20 mouse cellular contexts compared by ENCODE assay signal in the genomic region with DNA sequence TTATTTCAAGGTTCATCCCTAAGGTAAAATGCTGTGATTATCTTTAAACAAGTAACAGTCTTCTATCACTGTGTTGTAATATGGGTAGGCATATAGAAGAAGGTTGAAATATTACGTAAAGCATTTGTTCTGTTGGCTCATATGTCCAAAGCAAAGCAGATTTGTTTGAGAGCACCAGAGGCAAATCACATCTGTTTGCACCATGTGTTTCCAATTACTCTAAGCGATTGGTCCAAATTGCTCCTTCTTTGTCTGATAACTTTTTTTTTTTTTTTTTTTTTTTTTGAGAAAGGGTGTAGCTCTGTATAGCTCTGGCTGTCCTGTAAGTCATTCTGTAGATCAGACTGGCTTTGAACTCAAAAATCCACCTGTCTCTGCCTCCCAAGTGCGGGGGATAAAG.
"Had no signal": no experiment of that assay in that cellular context is flagged by ENCODE, and none has a peak within 500 bp of the region (broad histone marks: within the 10 kb centered on the region; RNA-seq: fewer than 3 reads in every experiment).

No protein-coding gene starts in this region.

- H3K9me3 ChIP-seq: liver, embryonic 13.5 days; midbrain, embryonic 10.5 days; midbrain, embryonic 13.5 days had no signal

- H3K36me3 ChIP-seq: limb, embryonic 13.5 days; liver, embryonic 13.5 days; midbrain, embryonic 10.5 days; midbrain, embryonic 13.5 days had no signal

- H3K4me1 ChIP-seq: limb, embryonic 13.5 days; liver, embryonic 13.5 days; midbrain, embryonic 10.5 days; midbrain, embryonic 13.5 days had no signal

- ATAC-seq: intestine, postnatal 0 days; midbrain, embryonic 13.5 days; midbrain, embryonic 16.5 days had no signal

- DNase-seq: kidney, adult 2 months; kidney, postnatal 25 days; layer of hippocampus, adult 9-11 months; liver, embryonic 13.5 days; lung, adult 2 months; lung, postnatal 14 days; right cerebral cortex, adult 18-20 months; right cerebral cortex, postnatal 14 days; right cerebral cortex, postnatal 4 days; thymus, adult 18-20 months; thymus, postnatal 36 days had no signal

- H3K27ac ChIP-seq: kidney, postnatal 0 days; layer of hippocampus, adult 2 months; limb, embryonic 13.5 days; liver, embryonic 13.5 days; macrophage; midbrain, embryonic 10.5 days; midbrain, embryonic 13.5 days; stomach, postnatal 0 days had no signal

- H3K9ac ChIP-seq: limb, embryonic 13.5 days; liver, embryonic 13.5 days; midbrain, embryonic 13.5 days had no signal

- H3K27me3 ChIP-seq: limb, embryonic 13.5 days; liver, embryonic 13.5 days; midbrain, embryonic 13.5 days had no signal

- H3K4me3 ChIP-seq: layer of hippocampus, adult 2 months; limb, embryonic 13.5 days; liver, embryonic 13.5 days; midbrain, embryonic 10.5 days; midbrain, embryonic 13.5 days had no signal

- H3K4me2 ChIP-seq: limb, embryonic 13.5 days; liver, embryonic 13.5 days; midbrain, embryonic 13.5 days had no signal
